Mouse (Mus musculus): ENCODE data around the gene Xcr1. TPM values are rescaled to one million over a fixed set of nuclear protein-coding genes. Genes with fewer than 3 reads are reported as not detected.

The Xcr1 gene
- polyA plus RNA-seq, 1 experiment from 2014 or later: 0.05 TPM

DNA sequence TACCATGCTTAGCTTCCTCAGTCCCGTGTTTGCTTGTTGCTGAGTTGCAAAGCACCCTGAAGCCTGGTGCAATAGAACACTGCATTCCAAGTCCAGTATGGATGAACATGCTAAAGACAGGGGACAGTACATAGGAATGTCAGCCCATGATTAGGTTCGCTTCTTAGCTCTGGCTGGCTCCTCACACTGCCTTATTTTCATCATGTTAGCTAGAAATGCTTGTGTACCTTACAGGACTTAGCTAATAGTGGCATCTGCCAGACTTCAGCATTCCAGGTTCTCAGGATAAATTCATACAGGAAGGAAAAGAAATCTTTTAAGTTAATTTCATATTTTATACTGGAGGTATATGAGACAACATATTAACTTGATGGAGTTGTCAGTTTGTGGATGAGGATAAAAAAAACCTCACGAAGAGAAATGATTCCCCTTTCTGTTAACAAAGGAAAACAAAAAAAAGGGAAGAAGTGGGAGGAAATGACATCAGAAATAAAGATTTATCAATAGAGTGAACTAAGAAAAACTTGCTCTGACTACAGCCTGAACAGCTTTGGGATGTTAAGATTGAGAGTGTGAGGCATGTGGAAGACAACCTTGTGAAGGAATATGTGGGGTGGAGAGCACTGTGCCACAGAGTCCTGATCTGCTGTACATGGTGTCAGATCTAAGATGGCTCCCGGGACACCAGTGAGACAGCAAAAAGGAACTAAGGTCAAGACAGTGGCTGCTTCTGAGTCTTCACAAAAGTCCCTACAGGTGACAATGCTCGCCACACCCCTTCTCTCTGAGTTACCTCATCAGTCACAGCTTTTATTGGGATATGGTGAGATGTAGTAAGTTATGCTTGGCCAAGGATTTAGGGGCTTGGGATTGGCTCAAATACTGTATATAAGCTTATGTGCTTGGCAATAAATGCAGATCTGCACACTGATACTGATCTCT, 9.1 kb downstream of the Xcr1 start:
- TF ChIP-seq CTCF (IDR thresholded peaks at IDR 0.05; ENCODE audit: low read depth): no peak

DNA sequence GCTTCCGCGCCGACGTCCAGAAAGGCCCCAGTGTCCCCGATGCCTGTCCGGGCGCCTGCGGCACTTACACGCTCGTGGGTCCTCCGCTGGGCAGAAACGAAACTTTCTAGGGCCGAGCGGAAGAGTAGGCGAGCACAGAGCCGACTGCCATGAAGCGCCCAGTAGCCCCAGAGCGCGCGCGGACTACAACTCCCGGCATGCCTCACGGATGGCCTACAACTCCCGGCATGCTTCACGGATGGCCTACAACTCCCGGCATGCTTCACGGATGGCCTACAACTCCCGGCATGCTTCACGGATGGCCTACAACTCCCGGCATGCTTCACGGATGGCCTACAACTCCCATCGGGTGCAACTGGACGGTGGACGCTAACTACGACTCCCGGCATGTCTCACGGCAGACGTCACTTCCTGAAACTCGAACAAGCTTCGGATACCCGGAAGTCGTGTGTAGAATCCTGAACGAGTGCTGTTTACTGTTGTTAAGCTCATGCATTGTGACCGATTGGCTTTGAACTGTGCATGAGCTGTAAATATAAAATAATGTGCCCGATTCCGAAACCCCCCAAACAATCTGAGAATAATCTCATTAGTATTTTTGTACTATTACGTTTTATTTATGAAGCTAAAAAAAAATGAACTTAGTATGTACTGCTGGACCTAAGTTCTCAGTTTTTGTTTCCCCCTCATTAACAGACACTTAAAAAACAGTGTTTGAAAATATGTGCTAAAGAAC, 9.9 kb downstream of the Xcr1 start, which contains the start of gene Fyco1:
Gene Fyco1, minus strand, starts transcription at position 187 of the 736 bp plus-strand sequence.
- WGBS: under 1% methylated on average over 47 of the region's 47 CpGs
- H3K27me3 ChIP-seq (ENCODE audit: insufficient read depth, low read length): no peaks in the 10 kb centered on the region
- no peaks in the 10 kb centered on the region for H3K36me3 ChIP-seq (ENCODE audit: insufficient read depth, low read length)
- peak; percentile 99 for DNase-seq (ENCODE audit: low spot score)
- TF ChIP-seq CTCF (IDR thresholded peaks at IDR 0.05; ENCODE audit: low read depth): no peak
- H3K4me2 ChIP-seq (ENCODE audit: low read length): peak within 1 kb of the TSS; percentile 82
- no peaks in the 10 kb centered on the region for H3K4me1 ChIP-seq (replicated peaks; ENCODE audit: insufficient read depth, low read length)
- H3K4me3 ChIP-seq (replicated peaks; ENCODE audit: low read depth, low read length): peak within 1 kb of the TSS; percentile 70
- no peaks in the 10 kb centered on the region for H3K9me3 ChIP-seq (replicated peaks; ENCODE audit: low read length)
- H3K9ac ChIP-seq (ENCODE audit: low read depth, low read length): peak within 1 kb of the TSS; percentile 92
- H3K27ac ChIP-seq: peak within 1 kb of the TSS; percentile 97
- peak; percentile 98 for ATAC-seq (replicated peaks; ENCODE audit: low FRiP score, low read depth)

More for the DNA sequence above, 9.1 kb downstream of the Xcr1 start:
- Histone ChIP-seq H3K27ac (peak overlapping the region; percentile 73), H3K4me2 (ENCODE audit: low read length) (peak overlapping the region; percentile 46), H3K27me3 (ENCODE audit: insufficient read depth, low read length) (no peaks in the 10 kb centered on the region), H3K4me3 (replicated peaks; ENCODE audit: low read depth, low read length) (peak overlapping the region; percentile 21; the same call in 1 of the 2 replicates), H3K9ac (ENCODE audit: low read depth, low read length) (no peak overlapping the region), H3K4me1 (replicated peaks; ENCODE audit: insufficient read depth, low read length) (no peaks in the 10 kb centered on the region), H3K36me3 (ENCODE audit: insufficient read depth, low read length) (no peaks in the 10 kb centered on the region), H3K9me3 (replicated peaks; ENCODE audit: low read length) (no peaks in the 10 kb centered on the region)
- DNase-seq (ENCODE audit: low spot score) (no peak), ATAC-seq (replicated peaks; ENCODE audit: low FRiP score, low read depth) (no peak)
- WGBS: 61% methylated on average over 5 of the region's 5 CpGs

DNA sequence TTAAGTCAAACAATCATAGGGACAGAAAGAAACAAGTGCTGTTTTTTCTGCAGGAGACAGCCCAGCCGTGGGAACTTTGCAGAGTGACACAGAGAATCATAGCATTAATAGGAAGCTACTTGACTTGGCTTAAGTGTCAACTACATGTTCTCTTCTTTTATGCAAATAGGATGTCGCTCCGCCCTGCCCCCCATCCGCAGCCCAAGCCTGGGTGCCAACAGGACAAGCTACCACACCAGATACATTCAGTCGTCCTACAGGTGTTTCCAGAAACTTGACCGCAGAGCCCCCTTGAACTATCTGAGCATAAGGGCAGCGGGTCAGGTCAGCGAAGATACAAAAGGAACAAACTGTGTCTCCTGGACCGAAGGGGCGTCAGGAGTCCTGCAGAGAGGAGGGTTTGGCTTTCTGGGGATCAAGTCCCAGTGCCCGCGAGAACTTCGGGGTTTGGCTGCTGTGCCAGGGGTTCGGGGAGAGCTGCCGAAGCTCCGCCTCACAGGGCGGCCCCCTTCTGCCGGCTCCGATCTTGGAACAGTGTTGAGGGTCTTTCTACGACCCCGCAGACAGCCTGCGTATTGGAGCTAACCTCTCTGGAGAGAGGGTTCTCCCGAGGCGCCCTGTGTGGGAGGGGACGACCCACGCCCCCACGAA, 10.6 kb downstream of the Xcr1 start:
- no peaks in the 10 kb centered on the region for H3K4me1 ChIP-seq (replicated peaks; ENCODE audit: insufficient read depth, low read length)
- DNase-seq (ENCODE audit: low spot score) (peak; percentile 73), ATAC-seq (replicated peaks; ENCODE audit: low FRiP score, low read depth) (peak; percentile 71)
- no peaks in the 10 kb centered on the region for H3K27me3 ChIP-seq (ENCODE audit: insufficient read depth, low read length)
- peak overlapping the region; percentile 70 for H3K4me3 ChIP-seq (replicated peaks; ENCODE audit: low read depth, low read length)
- peak overlapping the region; percentile 97 for H3K27ac ChIP-seq
- WGBS: under 1% methylated on average over 27 of the region's 27 CpGs
- peak overlapping the region; percentile 92 for H3K9ac ChIP-seq (ENCODE audit: low read depth, low read length)
- H3K9me3 ChIP-seq (replicated peaks; ENCODE audit: low read length): no peaks in the 10 kb centered on the region
- no peaks in the 10 kb centered on the region for H3K36me3 ChIP-seq (ENCODE audit: insufficient read depth, low read length)
- no peak for TF ChIP-seq CTCF (IDR thresholded peaks at IDR 0.05; ENCODE audit: low read depth)
- H3K4me2 ChIP-seq (ENCODE audit: low read length): peak overlapping the region; percentile 82

DNA sequence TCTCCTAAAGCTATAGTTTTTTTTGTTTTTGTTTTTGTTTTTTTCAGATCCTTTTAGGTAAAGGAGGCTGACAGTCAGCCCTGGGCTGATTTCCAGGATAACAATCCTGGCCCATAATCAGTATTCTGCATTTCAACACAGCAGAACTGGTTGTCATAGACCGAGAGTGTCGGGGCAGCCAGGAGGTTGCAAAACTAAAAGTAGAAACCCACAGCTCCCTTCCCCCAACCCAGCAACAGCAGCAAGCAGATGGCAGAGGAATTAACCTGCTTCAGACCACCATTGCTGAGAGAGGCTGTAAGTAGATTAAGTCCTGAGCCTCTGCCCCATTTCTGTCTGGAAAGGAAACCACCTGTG, 11.1 kb downstream of the Xcr1 start:
- ATAC-seq (replicated peaks; ENCODE audit: low FRiP score, low read depth): no peak
- H3K4me2 ChIP-seq (ENCODE audit: low read length): peak overlapping the region; percentile 82
- no peak for DNase-seq (ENCODE audit: low spot score)
- peak overlapping the region; percentile 92 for H3K9ac ChIP-seq (ENCODE audit: low read depth, low read length)
- no peaks in the 10 kb centered on the region for H3K36me3 ChIP-seq (ENCODE audit: insufficient read depth, low read length)
- no peak for TF ChIP-seq CTCF (IDR thresholded peaks at IDR 0.05; ENCODE audit: low read depth)
- no peaks in the 10 kb centered on the region for H3K27me3 ChIP-seq (ENCODE audit: insufficient read depth, low read length)
- WGBS: 13% methylated on average over 2 of the region's 2 CpGs
- H3K27ac ChIP-seq: peak overlapping the region; percentile 97
- H3K9me3 ChIP-seq (replicated peaks; ENCODE audit: low read length): no peaks in the 10 kb centered on the region
- no peaks in the 10 kb centered on the region for H3K4me1 ChIP-seq (replicated peaks; ENCODE audit: insufficient read depth, low read length)
- H3K4me3 ChIP-seq (replicated peaks; ENCODE audit: low read depth, low read length): peak overlapping the region; percentile 70

DNA sequence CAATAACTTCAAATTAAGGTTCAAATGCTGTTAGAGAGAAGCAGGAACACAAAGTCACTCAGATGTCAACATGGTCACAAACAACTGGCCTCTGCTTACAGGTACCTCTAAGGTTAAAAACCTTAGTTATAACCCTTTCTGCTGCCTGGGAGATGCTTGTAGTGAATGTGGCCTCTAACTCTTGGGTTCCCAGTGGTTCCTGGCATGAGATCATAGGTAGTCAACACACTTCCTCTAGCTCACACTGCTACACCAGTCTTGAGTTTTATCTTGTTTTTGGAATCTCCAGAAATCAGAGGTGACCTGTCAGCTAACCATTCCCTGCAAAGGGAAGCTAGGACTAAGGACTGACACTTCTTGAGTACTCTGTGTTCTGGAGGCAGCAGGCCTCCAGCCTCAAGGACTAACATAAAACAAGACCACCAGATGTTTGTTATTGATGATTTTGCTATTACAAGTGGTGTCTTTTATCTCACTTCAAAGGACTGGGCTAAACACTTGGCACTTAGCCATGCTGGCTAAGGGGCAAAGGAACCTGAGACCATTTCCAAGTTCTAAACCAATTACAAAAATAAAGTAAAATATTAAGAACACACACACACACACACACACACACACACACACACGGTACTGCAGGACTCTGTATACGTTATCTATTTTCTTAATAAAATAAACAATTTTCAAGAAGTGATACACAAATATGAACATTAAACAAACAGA, 11.7 kb downstream of the Xcr1 start:
- no peaks in the 10 kb centered on the region for H3K36me3 ChIP-seq (ENCODE audit: insufficient read depth, low read length)
- H3K4me1 ChIP-seq (replicated peaks; ENCODE audit: insufficient read depth, low read length): no peaks in the 10 kb centered on the region
- peak overlapping the region; percentile 82 for H3K4me2 ChIP-seq (ENCODE audit: low read length)
- WGBS: 67% methylated on average over 2 of the region's 2 CpGs
- no peaks in the 10 kb centered on the region for H3K27me3 ChIP-seq (ENCODE audit: insufficient read depth, low read length)
- TF ChIP-seq CTCF (IDR thresholded peaks at IDR 0.05; ENCODE audit: low read depth): no peak
- ATAC-seq (replicated peaks; ENCODE audit: low FRiP score, low read depth) (no peak), DNase-seq (ENCODE audit: low spot score) (no peak)
- peak overlapping the region; percentile 70; the same call in 1 of the 2 replicates for H3K4me3 ChIP-seq (replicated peaks; ENCODE audit: low read depth, low read length)
- no peaks in the 10 kb centered on the region for H3K9me3 ChIP-seq (replicated peaks; ENCODE audit: low read length)
- no peak overlapping the region for H3K27ac ChIP-seq
- H3K9ac ChIP-seq (ENCODE audit: low read depth, low read length): no peak overlapping the region

Measured in kidney, postnatal 0 days (tissue).